In the genomic region with DNA sequence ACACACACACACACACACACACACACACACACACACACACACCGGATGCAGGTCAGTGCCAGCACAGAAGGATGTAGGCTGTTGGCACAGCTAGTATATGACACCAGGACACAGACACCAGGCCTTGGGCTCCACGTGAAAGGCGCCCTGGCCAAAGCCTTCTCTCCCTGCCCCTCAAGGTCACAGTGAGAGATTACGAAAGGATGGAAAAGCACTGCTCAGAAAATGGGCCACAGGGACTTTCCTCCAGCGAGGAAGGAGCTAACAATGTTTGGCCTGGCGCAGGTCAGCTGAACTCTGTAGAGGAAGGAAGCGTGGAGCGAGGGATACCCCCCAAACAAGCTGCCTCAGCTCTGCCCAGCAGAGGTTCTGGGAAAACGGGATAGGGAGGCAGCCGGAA, we compare ENCODE assay signal across 8 mouse cellular contexts.
DNase-seq lines count a peak whose midpoint lies in the region; ATAC-seq and TF ChIP-seq lines count a peak whose summit lies in the region.

No protein-coding gene starts in this region.

- no peak for TF ChIP-seq CTCF in thymus, adult 2 months (IDR thresholded peaks at IDR 0.05; ENCODE audit: borderline replicate concordance, control insufficient read depth, extremely low read depth, insufficient read depth, low read length, poor library complexity)

- H3K4me2 ChIP-seq in hindbrain, embryonic 12.5 days (replicated peaks) = no peak overlapping the region
- no peak overlapping the region for H3K4me2 ChIP-seq in hindbrain, embryonic 14.5 days (replicated peaks)
- H3K4me2 ChIP-seq in intestine, embryonic 16.5 days (ENCODE audit: low read depth, low read length) = no peak overlapping the region
- H3K4me2 ChIP-seq in lung, embryonic 15.5 days = no peak overlapping the region
- no peak overlapping the region for H3K4me2 ChIP-seq in forebrain, embryonic 13.5 days

- H3K4me1 ChIP-seq in hindbrain, embryonic 12.5 days = peaks cover 19% of the 10 kb centered on the region
- 0 out of 2 replicates have a peak, but pooled peaks cover 6% of the 10 kb centered on the region for H3K4me1 ChIP-seq in hindbrain, embryonic 14.5 days (replicated peaks; ENCODE audit: control insufficient read depth, insufficient read depth, low read length)
- peaks cover 31% of the 10 kb centered on the region for H3K4me1 ChIP-seq in intestine, embryonic 16.5 days (ENCODE audit: control insufficient read depth, insufficient read depth, low read length)
- peaks cover 54% of the 10 kb centered on the region for H3K4me1 ChIP-seq in lung, embryonic 15.5 days
- peaks cover 21% of the 10 kb centered on the region for H3K4me1 ChIP-seq in forebrain, embryonic 13.5 days
- peaks cover 34% of the 10 kb centered on the region for H3K4me1 ChIP-seq in thymus, adult 2 months (replicated peaks; ENCODE audit: control insufficient read depth, insufficient read depth, low read length)

- intact Hi-C loops in left cerebral cortex, postnatal 14 days (cut with DNase I) = no loop called here

- H3K4me3 ChIP-seq in hindbrain, embryonic 12.5 days = no peak overlapping the region
- no peak overlapping the region for H3K4me3 ChIP-seq in hindbrain, embryonic 14.5 days (replicated peaks; ENCODE audit: low read length)
- no peak overlapping the region for H3K4me3 ChIP-seq in intestine, embryonic 16.5 days (ENCODE audit: low read length)
- H3K4me3 ChIP-seq in lung, embryonic 15.5 days = no peak overlapping the region
- H3K4me3 ChIP-seq in forebrain, embryonic 13.5 days = no peak overlapping the region
- no peak overlapping the region for H3K4me3 ChIP-seq in thymus, adult 2 months (ENCODE audit: control insufficient read depth, insufficient read depth, low read length)

- H3K27me3 ChIP-seq in hindbrain, embryonic 12.5 days = no peaks in the 10 kb centered on the region
- H3K27me3 ChIP-seq in hindbrain, embryonic 14.5 days (ENCODE audit: control insufficient read depth, insufficient read depth, low read length) = no peaks in the 10 kb centered on the region
- H3K27me3 ChIP-seq in intestine, embryonic 16.5 days (replicated peaks; ENCODE audit: control insufficient read depth, insufficient read depth, low read length) = no peaks in the 10 kb centered on the region
- H3K27me3 ChIP-seq in lung, embryonic 15.5 days = no peaks in the 10 kb centered on the region
- no peaks in the 10 kb centered on the region for H3K27me3 ChIP-seq in forebrain, embryonic 13.5 days
- H3K27me3 ChIP-seq in thymus, adult 2 months (ENCODE audit: control insufficient read depth, insufficient read depth, low read length) = no peaks in the 10 kb centered on the region

- TF ChIP-seq POLR2A in thymus, adult 2 months (IDR thresholded peaks at IDR 0.05; ENCODE audit: control insufficient read depth, extremely low read depth, insufficient read depth, low read length, poor library complexity) = no peak

- no peaks in the 10 kb centered on the region for H3K36me3 ChIP-seq in hindbrain, embryonic 12.5 days
- H3K36me3 ChIP-seq in hindbrain, embryonic 14.5 days (replicated peaks; ENCODE audit: control insufficient read depth, insufficient read depth) = no peaks in the 10 kb centered on the region
- H3K36me3 ChIP-seq in intestine, embryonic 16.5 days (ENCODE audit: control insufficient read depth, insufficient read depth, low read length) = no peaks in the 10 kb centered on the region
- no peaks in the 10 kb centered on the region for H3K36me3 ChIP-seq in lung, embryonic 15.5 days
- no peaks in the 10 kb centered on the region for H3K36me3 ChIP-seq in forebrain, embryonic 13.5 days (ENCODE audit: poor library complexity, severe bottlenecking)
- no peaks in the 10 kb centered on the region for H3K36me3 ChIP-seq in thymus, adult 2 months (ENCODE audit: control insufficient read depth, insufficient read depth, low read length)

- no peak overlapping the region for H3K27ac ChIP-seq in hindbrain, embryonic 12.5 days
- H3K27ac ChIP-seq in hindbrain, embryonic 14.5 days = no peak overlapping the region
- peak overlapping the region; percentile 43 for H3K27ac ChIP-seq in intestine, embryonic 16.5 days (ENCODE audit: low read length)
- H3K27ac ChIP-seq in lung, embryonic 15.5 days = peak overlapping the region; percentile 85
- no peak overlapping the region for H3K27ac ChIP-seq in forebrain, embryonic 13.5 days
- H3K27ac ChIP-seq in thymus, adult 2 months (ENCODE audit: control insufficient read depth, insufficient read depth, low read length) = no peak overlapping the region

- peak overlapping the region; percentile 4; the same call in 1 of the 2 replicates for H3K9ac ChIP-seq in hindbrain, embryonic 12.5 days
- no peak overlapping the region for H3K9ac ChIP-seq in hindbrain, embryonic 14.5 days
- 0 out of 2 replicates have a peak overlapping the region, but pooled peaks have one; percentile 48 for H3K9ac ChIP-seq in intestine, embryonic 16.5 days (ENCODE audit: low read depth, low read length)
- no peak overlapping the region for H3K9ac ChIP-seq in lung, embryonic 15.5 days
- H3K9ac ChIP-seq in forebrain, embryonic 13.5 days = no peak overlapping the region

- DNase-seq in hindbrain, embryonic 14.5 days (ENCODE audit: low spot score) = no peak
- peak; percentile 32 for DNase-seq in brain, adult 2 months (ENCODE audit: low read depth, low spot score)
- DNase-seq in left cerebral cortex, postnatal 14 days (ENCODE audit: low spot score in 2 of 2) = no peak
- no peak for DNase-seq in thymus, adult 2 months

- WGBS in hindbrain, embryonic 12.5 days = 67% methylated on average over 10 of the region's 10 CpGs
- 68% methylated on average over 10 of the region's 10 CpGs for WGBS in hindbrain, embryonic 14.5 days
- 46% methylated on average over 10 of the region's 10 CpGs for WGBS in intestine, embryonic 16.5 days
- WGBS in lung, embryonic 15.5 days = 51% methylated on average over 10 of the region's 10 CpGs
- 80% methylated on average over 10 of the region's 10 CpGs for WGBS in forebrain, embryonic 13.5 days
- 79% methylated on average over 10 of the region's 10 CpGs for whole genome bisulfite sequencing in thymus, adult 2 months

- ATAC-seq in hindbrain, embryonic 12.5 days (ENCODE audit: low FRiP score) = no peak
- ATAC-seq in hindbrain, embryonic 14.5 days (ENCODE audit: low FRiP score) = no peak
- ATAC-seq in intestine, embryonic 16.5 days = no peak
- no peak for ATAC-seq in lung, embryonic 15.5 days (ENCODE audit: borderline replicate concordance, extremely low read depth, low FRiP score, low TSS enrichment)
- ATAC-seq in forebrain, embryonic 13.5 days = no peak

- no peaks in the 10 kb centered on the region for H3K9me3 ChIP-seq in hindbrain, embryonic 12.5 days (replicated peaks)
- H3K9me3 ChIP-seq in hindbrain, embryonic 14.5 days (ENCODE audit: control insufficient read depth, low read length) = no peaks in the 10 kb centered on the region
- H3K9me3 ChIP-seq in intestine, embryonic 16.5 days (ENCODE audit: control insufficient read depth, low read length) = no peaks in the 10 kb centered on the region
- no peaks in the 10 kb centered on the region for H3K9me3 ChIP-seq in lung, embryonic 15.5 days
- H3K9me3 ChIP-seq in forebrain, embryonic 13.5 days (replicated peaks) = no peaks in the 10 kb centered on the region

Comparison
In these comparisons a context has a peak if more than half of its experiments do, and no peak if none do; other contexts are left out.
1. H3K9ac ChIP-seq: peak in hindbrain, embryonic 12.5 days (single experiment) and intestine, embryonic 16.5 days (single experiment); none in hindbrain, embryonic 14.5 days (single experiment), lung, embryonic 15.5 days (single experiment) and forebrain, embryonic 13.5 days (single experiment).
2. H3K27ac ChIP-seq: peak in intestine, embryonic 16.5 days (single experiment) and lung, embryonic 15.5 days (single experiment); none in hindbrain, embryonic 12.5 days (single experiment), hindbrain, embryonic 14.5 days (single experiment), forebrain, embryonic 13.5 days (single experiment) and thymus, adult 2 months (single experiment).